15 mouse cellular contexts compared by ENCODE assay signal in genomic region chr10:71368128-71368940, GRCm38 (mm10). TPM values are rescaled to one million over a fixed set of nuclear protein-coding genes. Genes with fewer than 3 reads are reported as not detected.
DNase-seq lines count a peak whose midpoint lies in the region; TF ChIP-seq lines count a peak whose summit lies in the region.
"Had no signal": no experiment of that assay in that cellular context is flagged by ENCODE, and none has a peak within 500 bp of the region (broad histone marks: within the 10 kb centered on the region; RNA-seq: fewer than 3 reads in every experiment).

No protein-coding gene starts in this region.

- 0 out of 2 replicates have a peak, but pooled peaks cover 5% of the 10 kb centered on the region for H3K36me3 ChIP-seq in thymus, adult 2 months (ENCODE audit: control insufficient read depth, insufficient read depth, low read length)

- no peak overlapping the region for H3K27ac ChIP-seq in thymus, adult 2 months (ENCODE audit: control insufficient read depth, insufficient read depth, low read length)
- H3K27ac ChIP-seq: embryonic facial prominence, embryonic 13.5 days; forebrain, embryonic 10.5 days; hindbrain, embryonic 14.5 days; limb, embryonic 10.5 days had no signal

- TF ChIP-seq CTCF in thymus, adult 2 months (IDR thresholded peaks at IDR 0.05; ENCODE audit: borderline replicate concordance, control insufficient read depth, extremely low read depth, insufficient read depth, low read length, poor library complexity) = no peak

- no peaks in the 10 kb centered on the region for H3K4me1 ChIP-seq in thymus, adult 2 months (replicated peaks; ENCODE audit: control insufficient read depth, insufficient read depth, low read length)
- H3K4me1 ChIP-seq: forebrain, embryonic 10.5 days; limb, embryonic 10.5 days had no signal

- TF ChIP-seq POLR2A in thymus, adult 2 months (IDR thresholded peaks at IDR 0.05; ENCODE audit: control insufficient read depth, extremely low read depth, insufficient read depth, low read length, poor library complexity) = no peak

- peak; percentile 31 to 63 for DNase-seq in layer of hippocampus, adult 18-20 months (ENCODE audit: low spot score in 2 of 2)
- DNase-seq in layer of hippocampus, postnatal 10 days (ENCODE audit: low spot score in 2 of 2) = no peak
- peak; percentile 24 for DNase-seq in right cerebral cortex, postnatal 25 days
- DNase-seq in right cerebral cortex, postnatal 4 days = no peak
- DNase-seq in kidney, postnatal 36 days = peak; percentile 29 to 45
- DNase-seq in lung, postnatal 4 days = no peak
- no peak for DNase-seq in thymus, adult 2 months
- no peak for DNase-seq in spleen, postnatal 4 days (ENCODE audit: low spot score in 2 of 2)
- DNase-seq: adrenal gland, postnatal 25 days; B cell, adult 2 months; lung, adult 2 months had no signal

- WGBS in thymus, adult 2 months = 95% methylated on average over 16 of the region's 16 CpGs

- no peaks in the 10 kb centered on the region for H3K27me3 ChIP-seq in thymus, adult 2 months (ENCODE audit: control insufficient read depth, insufficient read depth, low read length)
- H3K27me3 ChIP-seq: embryonic facial prominence, embryonic 13.5 days had no signal

- no peak overlapping the region for H3K4me3 ChIP-seq in thymus, adult 2 months (ENCODE audit: control insufficient read depth, insufficient read depth, low read length)
- H3K4me3 ChIP-seq: embryonic facial prominence, embryonic 13.5 days; forebrain, embryonic 10.5 days; limb, embryonic 10.5 days had no signal

RNA-seq across cellular contexts. Expression of gene Ipmk, which starts 20.8 kb away (rescaled TPM):
- total RNA-seq in layer of hippocampus, adult 18-20 months (2021) = 10 to 100 TPM; 42.7 to 44.3 TPM
- total RNA-seq in layer of hippocampus, postnatal 10 days (2021) = 10 to 100 TPM; 32.5 to 33.6 TPM
- 9.8 and 14.4 TPM in 2 replicates for polyA plus RNA-seq in thymus, adult 2 months (2012; rRNA removed)

RNA-seq across cellular contexts. Expression of gene Cisd1, which starts 23.6 kb away (rescaled TPM):
- total RNA-seq in layer of hippocampus, adult 18-20 months (2021) = 100 to 1,000 TPM; 125 to 134 TPM
- 100 to 1,000 TPM; 122 to 130 TPM for total RNA-seq in layer of hippocampus, postnatal 10 days (2021)
- polyA plus RNA-seq in thymus, adult 2 months (2012; rRNA removed) = 34.2 and 35.1 TPM in 2 replicates

Comparison
In these comparisons a context has a peak if more than half of its experiments do, and no peak if none do; other contexts are left out.
1. DNase-seq: peak in layer of hippocampus, adult 18-20 months (2 of 2), right cerebral cortex, postnatal 25 days (single experiment) and kidney, postnatal 36 days (2 of 2); none in layer of hippocampus, postnatal 10 days (0 of 2), right cerebral cortex, postnatal 4 days (single experiment), lung, postnatal 4 days (0 of 2), thymus, adult 2 months (single experiment) and spleen, postnatal 4 days (0 of 2).